Mouse (Mus musculus) intestine, embryonic 14.5 days (tissue): Measurements from ENCODE around the gene Hmx1. TPM values are rescaled to one million over a fixed set of nuclear protein-coding genes. Genes with fewer than 3 reads are reported as not detected.

Experiments used
- ATAC-seq: fragments of 200-750 bp; cut with Nextera tagmentation; replicated peaks from 2 replicates; pipeline ENCODE4 v1.8.0; 2017; ENCODE audit warnings: low read depth, moderate number of reproducible peaks, moderate TSS enrichment, moderate library complexity; ENCODE audit not compliant: low FRiP score, low TSS enrichment
- DNase-seq: peaks from one replicate; pipeline ENCODE4 v3.0.0-alpha.2; 2018; ENCODE audit warnings: low spot score
- H3K27ac ChIP-seq: fragments of 300-500 bp; sonication (generic); 2 replicates; pipeline ENCODE4 v1.5.1; 2014; ENCODE audit warnings: low read depth, mild to moderate bottlenecking, control low read depth
- H3K27me3 ChIP-seq: fragments of 300-500 bp; sonication (generic); replicated peaks from 2 replicates; pipeline ENCODE4 v1.6.1; 2014; ENCODE audit warnings: low read length, control low read depth; ENCODE audit not compliant: control insufficient read depth, insufficient read depth
- H3K36me3 ChIP-seq: fragments of 300-500 bp; sonication (generic); 2 replicates; pipeline ENCODE4 v1.6.1; 2014; ENCODE audit warnings: low read length, control low read depth; ENCODE audit not compliant: control insufficient read depth, insufficient read depth
- H3K4me1 ChIP-seq: fragments of 300-500 bp; sonication (generic); replicated peaks from 2 replicates; pipeline ENCODE4 v1.6.1; 2014; ENCODE audit warnings: low read length, control low read depth, mixed read lengths; ENCODE audit not compliant: control insufficient read depth, insufficient read depth
- H3K4me2 ChIP-seq: fragments of 300-500 bp; sonication (generic); 2 replicates; pipeline ENCODE4 v1.6.1; 2014; ENCODE audit warnings: low read length
- H3K4me3 ChIP-seq: fragments of 300-500 bp; sonication (generic); 2 replicates; pipeline ENCODE4 v1.5.1; 2014; ENCODE audit warnings: low read depth, low read length, control low read depth, mixed read lengths
- H3K9ac ChIP-seq: fragments of 300-500 bp; sonication (generic); 2 replicates; pipeline ENCODE4 v1.6.1; 2014; ENCODE audit warnings: mild to moderate bottlenecking, low read length
- H3K9me3 ChIP-seq: fragments of 300-500 bp; sonication (generic); 2 replicates; pipeline ENCODE4 v1.6.1; 2016; ENCODE audit warnings: low read length, control low read depth; ENCODE audit not compliant: control insufficient read depth
- whole genome bisulfite sequencing: fragments of 180-500 bp; shearing (Covaris S2); extraction: QIAGEN DNeasy Blood & Tissue Kit; methylation state at CpG from one replicate; pipeline ENCODE4 v1.1.7; 2014; 5-methylcytosine and 5-hydroxymethylcytosine counted together
- polyA plus RNA-seq: library from polyadenylated mRNA; unstranded; fragments of >200 nt; fragmentation: Nextera tagmentation; extraction: Ambion mirVana; gene quantifications from 2 replicates; pipeline ENCODE4 v1.2.1, GENCODE M21; 2014

Hmx1 gene
- polyA plus RNA-seq, 1 experiment from 2014 or later: not detected

GRCm38 (mm10) chr5:35407411-35407930, 18.6 kb downstream of the Hmx1 start:
- no peak for DNase-seq
- Histone ChIP-seq H3K9me3 (no peaks in the 10 kb centered on the region), H3K27ac (no peak overlapping the region), H3K36me3 (no peaks in the 10 kb centered on the region), H3K4me3 (no peak overlapping the region), H3K4me2 (no peak overlapping the region), H3K27me3 (peaks cover 50% of the 10 kb centered on the region), H3K9ac (no peak overlapping the region), H3K4me1 (no peaks in the 10 kb centered on the region)
- ATAC-seq: no peak
- 69% methylated on average over 9 of the region's 9 CpGs for WGBS

- no peaks in the 10 kb centered on the region for H3K4me1 ChIP-seq
- no peak for DNase-seq
- no peak overlapping the region for H3K4me3 ChIP-seq
- 67% methylated on average over 10 of the region's 10 CpGs for WGBS
- no peak overlapping the region for H3K9ac ChIP-seq
- no peak overlapping the region for H3K27ac ChIP-seq
- H3K27me3 ChIP-seq: peaks cover 16% of the 10 kb centered on the region
- no peaks in the 10 kb centered on the region for H3K36me3 ChIP-seq
- H3K4me2 ChIP-seq: no peak overlapping the region
- no peak for ATAC-seq
- no peaks in the 10 kb centered on the region for H3K9me3 ChIP-seq
These were observed 22.1 kb downstream of the Hmx1 start for GRCm38 (mm10) chr5:35411028-35411427.

- H3K4me2 ChIP-seq: no peak overlapping the region
- H3K4me3 ChIP-seq: no peak overlapping the region
- no peak overlapping the region for H3K9ac ChIP-seq
- H3K27ac ChIP-seq: no peak overlapping the region
- no peaks in the 10 kb centered on the region for H3K9me3 ChIP-seq
- H3K27me3 ChIP-seq: 0 out of 2 replicates have a peak, but pooled peaks cover 5% of the 10 kb centered on the region
- DNase-seq (no peak), ATAC-seq (no peak)
- no peaks in the 10 kb centered on the region for H3K36me3 ChIP-seq
- 27% methylated on average over 12 of the region's 12 CpGs for WGBS
- H3K4me1 ChIP-seq: no peaks in the 10 kb centered on the region
These were observed 23.9 kb downstream of the Hmx1 start for GRCm38 (mm10) chr5:35412833-35413232.

- Histone ChIP-seq H3K4me2 (no peak overlapping the region), H3K9ac (no peak overlapping the region), H3K27me3 (no peaks in the 10 kb centered on the region), H3K36me3 (no peaks in the 10 kb centered on the region), H3K27ac (no peak overlapping the region), H3K4me1 (no peaks in the 10 kb centered on the region), H3K9me3 (no peaks in the 10 kb centered on the region), H3K4me3 (no peak overlapping the region)
- ATAC-seq (no peak), DNase-seq (no peak)
- 46% methylated on average over 7 of the region's 7 CpGs for WGBS
These were observed 28.8 kb downstream of the Hmx1 start for GRCm38 (mm10) chr5:35417707-35418106.

- WGBS: 72% methylated on average over 4 of the region's 4 CpGs
- H3K9me3 ChIP-seq: no peaks in the 10 kb centered on the region
- H3K27ac ChIP-seq: no peak overlapping the region
- H3K4me3 ChIP-seq: no peak overlapping the region
- H3K27me3 ChIP-seq: no peaks in the 10 kb centered on the region
- no peaks in the 10 kb centered on the region for H3K36me3 ChIP-seq
- ATAC-seq (no peak), DNase-seq (no peak)
- no peak overlapping the region for H3K9ac ChIP-seq
- no peaks in the 10 kb centered on the region for H3K4me1 ChIP-seq
- no peak overlapping the region for H3K4me2 ChIP-seq
These were observed 32.7 kb downstream of the Hmx1 start for GRCm38 (mm10) chr5:35421622-35422021.

- Histone ChIP-seq H3K4me3 (no peak overlapping the region), H3K4me1 (no peaks in the 10 kb centered on the region), H3K9me3 (no peaks in the 10 kb centered on the region), H3K27me3 (0 out of 2 replicates have a peak, but pooled peaks cover 3% of the 10 kb centered on the region), H3K27ac (no peak overlapping the region), H3K9ac (no peak overlapping the region), H3K36me3 (no peaks in the 10 kb centered on the region), H3K4me2 (no peak overlapping the region)
- DNase-seq (no peak), ATAC-seq (no peak)
- 19% methylated on average over 11 of the region's 11 CpGs for WGBS
These were observed 36.3 kb downstream of the Hmx1 start for GRCm38 (mm10) chr5:35425218-35425617.

- no peak for DNase-seq
- WGBS: 66% methylated on average over 6 of the region's 6 CpGs
- Histone ChIP-seq H3K27ac (no peak overlapping the region), H3K4me1 (no peaks in the 10 kb centered on the region), H3K4me3 (no peak overlapping the region), H3K9me3 (no peaks in the 10 kb centered on the region), H3K4me2 (no peak overlapping the region), H3K27me3 (0 out of 2 replicates have a peak, but pooled peaks cover 3% of the 10 kb centered on the region), H3K36me3 (no peaks in the 10 kb centered on the region), H3K9ac (no peak overlapping the region)
- no peak for ATAC-seq
These were observed 39.0 kb downstream of the Hmx1 start for GRCm38 (mm10) chr5:35427901-35428300.

- H3K4me3 ChIP-seq: no peak overlapping the region
- no peaks in the 10 kb centered on the region for H3K36me3 ChIP-seq
- no peaks in the 10 kb centered on the region for H3K4me1 ChIP-seq
- no peaks in the 10 kb centered on the region for H3K9me3 ChIP-seq
- ATAC-seq (no peak), DNase-seq (no peak)
- H3K9ac ChIP-seq: no peak overlapping the region
- no peak overlapping the region for H3K4me2 ChIP-seq
- 82% methylated on average over 6 of the region's 6 CpGs for WGBS
- H3K27me3 ChIP-seq: 0 out of 2 replicates have a peak, but pooled peaks cover 3% of the 10 kb centered on the region
- H3K27ac ChIP-seq: no peak overlapping the region
These were observed 39.5 kb downstream of the Hmx1 start for GRCm38 (mm10) chr5:35428421-35428820.

- WGBS: 44% methylated on average over 6 of the region's 6 CpGs
- H3K4me2 ChIP-seq: no peak overlapping the region
- ATAC-seq: no peak
- H3K36me3 ChIP-seq: no peaks in the 10 kb centered on the region
- 0 out of 2 replicates have a peak, but pooled peaks cover 3% of the 10 kb centered on the region for H3K27me3 ChIP-seq
- no peak overlapping the region for H3K4me3 ChIP-seq
- H3K27ac ChIP-seq: no peak overlapping the region
- H3K4me1 ChIP-seq: no peaks in the 10 kb centered on the region
- no peak for DNase-seq
- H3K9me3 ChIP-seq: no peaks in the 10 kb centered on the region
- H3K9ac ChIP-seq: no peak overlapping the region
These were observed 43.2 kb downstream of the Hmx1 start for GRCm38 (mm10) chr5:35432098-35432497.
